22 mouse cellular contexts compared by ENCODE assay signal in the genomic region with DNA sequence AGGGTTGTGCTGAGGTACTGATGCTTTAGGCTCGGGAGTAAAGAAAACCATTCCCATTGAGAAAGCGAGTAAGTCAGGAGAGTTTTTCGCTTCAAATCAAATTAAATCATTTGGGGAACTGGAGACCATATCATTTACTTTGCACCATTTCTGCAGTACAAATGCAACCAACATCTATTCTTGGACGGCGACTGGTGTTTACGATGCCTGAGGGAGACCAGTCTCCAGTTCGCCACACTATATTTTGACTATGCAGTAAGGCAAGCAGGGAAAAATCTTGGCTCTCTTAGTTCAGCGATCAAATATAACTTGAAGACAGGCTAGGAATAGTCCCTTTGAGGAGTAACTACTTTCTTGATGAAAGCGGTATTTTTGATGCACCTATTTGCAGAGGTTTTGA. TPM values are rescaled to one million over a fixed set of nuclear protein-coding genes. Genes with fewer than 3 reads are reported as not detected.
DNase-seq lines count a peak whose midpoint lies in the region; ATAC-seq lines count a peak whose summit lies in the region.
"Had no signal": no experiment of that assay in that cellular context is flagged by ENCODE, and none has a peak within 500 bp of the region (broad histone marks: within the 10 kb centered on the region; RNA-seq: fewer than 3 reads in every experiment).

No protein-coding gene starts in this region.

- H3K4me3 ChIP-seq in embryonic facial prominence, embryonic 12.5 days = no peak overlapping the region
- no peak overlapping the region for H3K4me3 ChIP-seq in embryonic facial prominence, embryonic 10.5 days
- H3K4me3 ChIP-seq in limb, embryonic 12.5 days (replicated peaks) = no peak overlapping the region
- no peak overlapping the region for H3K4me3 ChIP-seq in limb, embryonic 10.5 days
- H3K4me3 ChIP-seq in limb, embryonic 15.5 days = no peak overlapping the region
- H3K4me3 ChIP-seq: forebrain, embryonic 13.5 days; heart, embryonic 10.5 days; hindbrain, embryonic 13.5 days had no signal

- H3K36me3 ChIP-seq in embryonic facial prominence, embryonic 12.5 days = no peaks in the 10 kb centered on the region
- no peaks in the 10 kb centered on the region for H3K36me3 ChIP-seq in embryonic facial prominence, embryonic 10.5 days (replicated peaks)
- no peaks in the 10 kb centered on the region for H3K36me3 ChIP-seq in limb, embryonic 12.5 days
- H3K36me3 ChIP-seq in limb, embryonic 10.5 days = no peaks in the 10 kb centered on the region
- no peaks in the 10 kb centered on the region for H3K36me3 ChIP-seq in limb, embryonic 15.5 days
- H3K36me3 ChIP-seq: G1E; heart, embryonic 10.5 days; hindbrain, embryonic 13.5 days had no signal

- peak overlapping the region; percentile 58; the same call in 1 of the 2 replicates for H3K27ac ChIP-seq in embryonic facial prominence, embryonic 12.5 days
- no peak overlapping the region for H3K27ac ChIP-seq in embryonic facial prominence, embryonic 10.5 days (replicated peaks)
- 0 out of 2 replicates have a peak overlapping the region, but pooled peaks have one; percentile 51 for H3K27ac ChIP-seq in limb, embryonic 12.5 days
- no peak overlapping the region for H3K27ac ChIP-seq in limb, embryonic 10.5 days
- peak overlapping the region; percentile 64 for H3K27ac ChIP-seq in limb, embryonic 15.5 days
- H3K27ac ChIP-seq: forebrain, embryonic 13.5 days; heart, embryonic 10.5 days; hindbrain, embryonic 13.5 days; hindbrain, postnatal 0 days had no signal

- WGBS in embryonic facial prominence, embryonic 12.5 days = 71% methylated on average over 9 of the region's 9 CpGs
- 87% methylated on average over 9 of the region's 9 CpGs for WGBS in embryonic facial prominence, embryonic 10.5 days
- 59% methylated on average over 9 of the region's 9 CpGs for WGBS in limb, embryonic 12.5 days
- 90% methylated on average over 9 of the region's 9 CpGs for WGBS in limb, embryonic 10.5 days
- WGBS in limb, embryonic 15.5 days = 41% methylated on average over 9 of the region's 9 CpGs

- no peaks in the 10 kb centered on the region for H3K27me3 ChIP-seq in embryonic facial prominence, embryonic 12.5 days
- no peaks in the 10 kb centered on the region for H3K27me3 ChIP-seq in embryonic facial prominence, embryonic 10.5 days (replicated peaks; ENCODE audit: low read depth, poor library complexity, severe bottlenecking)
- H3K27me3 ChIP-seq in limb, embryonic 12.5 days = no peaks in the 10 kb centered on the region
- H3K27me3 ChIP-seq in limb, embryonic 10.5 days (ENCODE audit: low read depth, poor library complexity, severe bottlenecking) = no peaks in the 10 kb centered on the region
- no peaks in the 10 kb centered on the region for H3K27me3 ChIP-seq in limb, embryonic 15.5 days
- H3K27me3 ChIP-seq: forebrain, embryonic 13.5 days; hindbrain, embryonic 13.5 days had no signal

- H3K4me2 ChIP-seq in embryonic facial prominence, embryonic 12.5 days (replicated peaks) = no peak overlapping the region
- H3K4me2 ChIP-seq in limb, embryonic 12.5 days = peak overlapping the region; percentile 11; the same call in 1 of the 2 replicates
- H3K4me2 ChIP-seq in limb, embryonic 15.5 days = 0 out of 2 replicates have a peak overlapping the region, but pooled peaks have one; percentile 6
- H3K4me2 ChIP-seq: forebrain, embryonic 13.5 days; hindbrain, embryonic 13.5 days had no signal

- intact Hi-C loops in left cerebral cortex, postnatal 14 days (cut with DNase I) = no loop called here

- H3K9ac ChIP-seq in embryonic facial prominence, embryonic 12.5 days = no peak overlapping the region
- no peak overlapping the region for H3K9ac ChIP-seq in limb, embryonic 12.5 days (replicated peaks)
- no peak overlapping the region for H3K9ac ChIP-seq in limb, embryonic 15.5 days
- H3K9ac ChIP-seq: forebrain, embryonic 13.5 days; hindbrain, embryonic 13.5 days had no signal

- ATAC-seq in embryonic facial prominence, embryonic 12.5 days (ENCODE audit: insufficient number of reproducible peaks, insufficient read depth, low FRiP score, low TSS enrichment) = no peak
- no peak for ATAC-seq in limb, embryonic 12.5 days (ENCODE audit: insufficient number of reproducible peaks, insufficient read depth, low FRiP score, low TSS enrichment, low read depth)
- peak; percentile 48; the same call in 1 of the 2 replicates for ATAC-seq in limb, embryonic 15.5 days (ENCODE audit: insufficient number of reproducible peaks, low FRiP score, low TSS enrichment, low read depth)
- ATAC-seq: CD4-positive, CD25-positive, alpha-beta regulatory T cell, adult 4 months; forebrain, embryonic 13.5 days; hindbrain, postnatal 0 days had no signal

- no peaks in the 10 kb centered on the region for H3K9me3 ChIP-seq in embryonic facial prominence, embryonic 12.5 days
- no peaks in the 10 kb centered on the region for H3K9me3 ChIP-seq in embryonic facial prominence, embryonic 10.5 days
- H3K9me3 ChIP-seq in limb, embryonic 12.5 days = no peaks in the 10 kb centered on the region
- no peaks in the 10 kb centered on the region for H3K9me3 ChIP-seq in limb, embryonic 10.5 days (replicated peaks)
- H3K9me3 ChIP-seq in limb, embryonic 15.5 days = no peaks in the 10 kb centered on the region
- H3K9me3 ChIP-seq: heart, embryonic 10.5 days; hindbrain, embryonic 13.5 days had no signal

- no peak for DNase-seq in embryonic facial prominence, embryonic 10.5 days (ENCODE audit: low spot score)
- DNase-seq in limb, embryonic 10.5 days (ENCODE audit: low spot score) = no peak
- DNase-seq in adrenal gland, adult 8-10 months = no peak
- no peak for DNase-seq in left cerebral cortex, postnatal 14 days (ENCODE audit: low spot score in 2 of 2)
- DNase-seq: adrenal gland, postnatal 10 days; B cell, adult 2 months; cerebellum, adult 11-12 months; cerebellum, adult 9-10 months; cerebellum, postnatal 25 days; gastrocnemius, postnatal 36 days; heart, adult 18-20 months; heart, postnatal 10 days; kidney, adult 11 months had no signal

- peaks cover 5% of the 10 kb centered on the region for H3K4me1 ChIP-seq in embryonic facial prominence, embryonic 12.5 days
- H3K4me1 ChIP-seq in embryonic facial prominence, embryonic 10.5 days = peaks cover 10% of the 10 kb centered on the region
- peaks cover 20% of the 10 kb centered on the region for H3K4me1 ChIP-seq in limb, embryonic 12.5 days (replicated peaks)
- peaks cover 11% of the 10 kb centered on the region for H3K4me1 ChIP-seq in limb, embryonic 10.5 days
- peaks cover 7% of the 10 kb centered on the region; the same call in 1 of the 2 replicates for H3K4me1 ChIP-seq in limb, embryonic 15.5 days
- H3K4me1 ChIP-seq: heart, embryonic 10.5 days; hindbrain, embryonic 13.5 days had no signal

RNA-seq across cellular contexts. Expression of gene Arhgap24, which starts 11.0 kb away (rescaled TPM):
- 20.7 and 22.4 TPM in 2 replicates for polyA plus RNA-seq in embryonic facial prominence, embryonic 12.5 days (2016; fragmentation: Nextera tagmentation; extraction: Ambion mirVana)
- 5.6 and 8.4 TPM in 2 replicates for polyA plus RNA-seq in embryonic facial prominence, embryonic 10.5 days (2016; fragmentation: Nextera tagmentation; extraction: Ambion mirVana)
- 17.7 and 18.3 TPM in 2 replicates for polyA plus RNA-seq in limb, embryonic 12.5 days (2016; fragmentation: Nextera tagmentation; extraction: Ambion mirVana)
- 12.8 and 16.4 TPM in 2 replicates for polyA plus RNA-seq in limb, embryonic 10.5 days (2016; fragmentation: Nextera tagmentation; extraction: Ambion mirVana)
- 34.0 and 37.1 TPM in 2 replicates for polyA plus RNA-seq in limb, embryonic 15.5 days (2015; fragmentation: Nextera tagmentation; extraction: Ambion mirVana)
- total RNA-seq in adrenal gland, adult 8-10 months (2022) = 10 to 100 TPM in 2 of 4 experiments, 1 to 10 TPM in 2; 9.3 to 15.2 (median 11.9) TPM
- 1 to 10 TPM; 6.0 to 7.5 TPM for total RNA-seq in left cerebral cortex, postnatal 14 days (2021)
- polyA plus RNA-seq: G1E had no signal

Comparison
In these comparisons a context has a peak if more than half of its experiments do, and no peak if none do; other contexts are left out.
1. H3K27ac ChIP-seq: peak in embryonic facial prominence, embryonic 12.5 days (single experiment), limb, embryonic 12.5 days (single experiment) and limb, embryonic 15.5 days (single experiment); none in embryonic facial prominence, embryonic 10.5 days (single experiment) and limb, embryonic 10.5 days (single experiment).